Mouse (Mus musculus) gastrocnemius, adult 8-10 months (tissue): ENCODE measurements at regions not wholly inside any gene's neighbourhood (a gene's known extent, or its start where the extent isn't known, plus 50 kb on each side); places are given as distances from the start of the nearest gene placed in this dataset.

Source experiments
- DNase-seq, 2 experiments: peaks; one replicate each; pipeline ENCODE4 v3.0.0; 2022; ENCODE audit warnings: low spot score in 2 of 2

GRCm38 (mm10) chr11:45643629-45644325 is 208.1 kb upstream of the Clint1 start:
- DNase-seq = no peak

- no peak for DNase-seq
These were observed 206.0 kb upstream of the Clint1 start for GRCm38 (mm10) chr11:45645815-45646214.

- no peak for DNase-seq
These were observed 204.0 kb upstream of the Clint1 start for GRCm38 (mm10) chr11:45647888-45648287.

- no peak for DNase-seq
These were observed 195.6 kb upstream of the Clint1 start for GRCm38 (mm10) chr11:45656260-45656659.

GRCm38 (mm10) chr11:45670156-45670830 is 181.6 kb upstream of the Clint1 start:
- DNase-seq = peak in 1 of 2 experiments; percentile 4

GRCm38 (mm10) chr11:45678666-45679292 is 173.1 kb upstream of the Clint1 start:
- DNase-seq = peak; percentile 57 to 59

- no peak for DNase-seq
These were observed 172.6 kb upstream of the Clint1 start for GRCm38 (mm10) chr11:45679293-45679673.

- peak; percentile 13 to 29 for DNase-seq
These were observed 166.3 kb upstream of the Clint1 start for GRCm38 (mm10) chr11:45685571-45685970.

GRCm38 (mm10) chr11:45693206-45693605 is 158.6 kb upstream of the Clint1 start:
- DNase-seq = no peak

GRCm38 (mm10) chr11:45701506-45701905 is 150.3 kb upstream of the Clint1 start:
- no peak for DNase-seq

GRCm38 (mm10) chr11:45702916-45703315 is 148.9 kb upstream of the Clint1 start:
- DNase-seq = no peak

- no peak for DNase-seq
These were observed 147.4 kb upstream of the Clint1 start for GRCm38 (mm10) chr11:45704411-45704810.

- DNase-seq = no peak
These were observed 133.2 kb upstream of the Clint1 start for GRCm38 (mm10) chr11:45718630-45719029.

- no peak for DNase-seq
These were observed 132.0 kb upstream of the Clint1 start for GRCm38 (mm10) chr11:45719821-45720220.

GRCm38 (mm10) chr11:45736561-45736960 is 115.3 kb upstream of the Clint1 start:
- no peak for DNase-seq

- DNase-seq = no peak
These were observed 113.5 kb upstream of the Clint1 start for GRCm38 (mm10) chr11:45738331-45738730.

GRCm38 (mm10) chr11:45745941-45746340 is 105.9 kb upstream of the Clint1 start:
- DNase-seq = no peak

- DNase-seq = no peak
These were observed 101.6 kb upstream of the Clint1 start for GRCm38 (mm10) chr11:45750249-45750648.

- DNase-seq = peak in 1 of 2 experiments; percentile 10
These were observed 99.6 kb upstream of the Clint1 start for GRCm38 (mm10) chr11:45752237-45752636.

- DNase-seq = no peak
These were observed 99.1 kb upstream of the Clint1 start for GRCm38 (mm10) chr11:45752791-45753190.

GRCm38 (mm10) chr11:45767081-45767480 is 84.8 kb upstream of the Clint1 start:
- DNase-seq = no peak

- DNase-seq = no peak
These were observed 69.4 kb upstream of the Clint1 start for GRCm38 (mm10) chr11:45782435-45782834.

- DNase-seq = no peak
These were observed 66.0 kb upstream of the Clint1 start for GRCm38 (mm10) chr11:45785806-45786205.
